Mouse (Mus musculus) liver, embryonic 14.5 days (tissue): ENCODE data around the gene Egfr. TPM values are rescaled to one million over a fixed set of nuclear protein-coding genes. Genes with fewer than 3 reads are reported as not detected.

Experiments
- ATAC-seq: fragments of 200-750 bp; cut with Nextera tagmentation; 2 replicates; pipeline ENCODE4 v1.8.0; 2017; ENCODE audit warnings: moderate number of reproducible peaks, mild to moderate bottlenecking, moderate library complexity; ENCODE audit not compliant: insufficient read depth
- DNase-seq, 3 experiments: peaks; one replicate each; pipeline ENCODE4 v3.0.0-alpha.2; 2012 to 2013; ENCODE audit warnings: low read depth in 3 of 3, low spot score in 3 of 3
- H3K27ac ChIP-seq: fragments of 300-500 bp; sonication (generic); 2 replicates; pipeline ENCODE4 v1.5.1; 2014; ENCODE audit warnings: moderate library complexity, mild to moderate bottlenecking, control low read depth, inconsistent platforms
- H3K27me3 ChIP-seq: fragments of 300-500 bp; sonication (generic); 2 replicates; pipeline ENCODE4 v1.6.1; 2014; ENCODE audit warnings: mild to moderate bottlenecking, low read length, moderate library complexity; ENCODE audit not compliant: control insufficient read depth, insufficient read depth
- H3K36me3 ChIP-seq: fragments of 300-500 bp; sonication (generic); replicated peaks from 2 replicates; pipeline ENCODE4 v1.6.1; 2014; ENCODE audit warnings: low read depth; ENCODE audit not compliant: control insufficient read depth, insufficient read depth
- H3K4me1 ChIP-seq, 2 experiments: fragments of 200-500 bp in 1 of 2; fragments of 300-500 bp in 1 of 2; sonication (generic) in 1 of 2; replicated peaks; 2 replicates each; pipeline ENCODE4 v1.6.1; 2012 to 2014; ENCODE audit warnings: antibody characterized with exemption in 1 of 2, inconsistent platforms in 1 of 2, low read length in 1 of 2; ENCODE audit not compliant: control insufficient read depth in 2 of 2, insufficient read depth in 2 of 2
- H3K4me2 ChIP-seq: fragments of 300-500 bp; sonication (generic); 2 replicates; pipeline ENCODE4 v1.6.1; 2014; ENCODE audit warnings: low read depth, mild to moderate bottlenecking, control low read depth, moderate library complexity
- H3K4me3 ChIP-seq, 2 experiments: fragments of 200-500 bp in 1 of 2; fragments of 300-500 bp in 1 of 2; sonication (generic) in 1 of 2; 2 replicates each; pipeline ENCODE4 v1.5.1; 2012 to 2014; ENCODE audit warnings: low read depth in 2 of 2, low read length in 2 of 2, mild to moderate bottlenecking in 2 of 2, control low read depth in 1 of 2, inconsistent platforms in 1 of 2, moderate library complexity in 1 of 2; ENCODE audit not compliant: insufficient read depth in 1 of 2
- H3K9ac ChIP-seq: fragments of 300-500 bp; sonication (generic); replicated peaks from 2 replicates; pipeline ENCODE4 v1.6.1; 2014; ENCODE audit warnings: mild to moderate bottlenecking, control low read depth, moderate library complexity
- H3K9me3 ChIP-seq: fragments of 300-500 bp; sonication (generic); 2 replicates; pipeline ENCODE4 v1.6.1; 2016; ENCODE audit warnings: low read length, mixed read lengths; ENCODE audit not compliant: control insufficient read depth
- CTCF ChIP-seq: IDR thresholded peaks from 2 replicates; pipeline ENCODE4 v1.5.1; 2016; ENCODE audit warnings: antibody characterized with exemption, low read depth, control low read depth
- EP300 ChIP-seq: IDR thresholded peaks from 2 replicates; pipeline ENCODE4 v1.6.1; 2016; ENCODE audit warnings: antibody characterized with exemption, low read depth
- WGBS: fragments of 180-500 bp; shearing (Covaris S2); extraction: QIAGEN DNeasy Blood & Tissue Kit; methylation state at CpG from one replicate; pipeline ENCODE4 v1.1.7; 2014; ENCODE audit not compliant: insufficient replicate concordance; 5-methylcytosine and 5-hydroxymethylcytosine counted together
- polyA plus RNA-seq, 2 experiments: library from polyadenylated mRNA; depleted of rRNA in 1 of 2; stranded (reverse) in 1 of 2; unstranded in 1 of 2; fragments of >200 nt; fragmentation: Nextera tagmentation in 1 of 2; extraction: Ambion mirVana in 1 of 2; gene quantifications; 2 replicates each; pipeline versions ENCODE4 v1.2.1 to v1.2.3; 2012 to 2014

Egfr gene
- polyA plus RNA-seq, 2 experiments = 0.46 to 0.53 TPM

- H3K4me3 ChIP-seq = no peak overlapping the region
- no peaks in the 10 kb centered on the region for H3K27me3 ChIP-seq
- no peak overlapping the region for H3K9ac ChIP-seq
- no peak for DNase-seq
- H3K27ac ChIP-seq = no peak overlapping the region
- no peak for TF ChIP-seq EP300
- TF ChIP-seq CTCF = no peak
- 77% methylated on average over 9 of the region's 9 CpGs for WGBS
- ATAC-seq = no peak
- no peaks in the 10 kb centered on the region for H3K9me3 ChIP-seq
- H3K36me3 ChIP-seq = no peaks in the 10 kb centered on the region
- H3K4me1 ChIP-seq = peaks cover 0 to 20% of the 10 kb centered on the region in 2 experiments; a peak in 2 of 4 replicates
- no peak overlapping the region for H3K4me2 ChIP-seq
These were observed 64.4 kb downstream of the Egfr start for GRCm38 (mm10) chr11:16816414-16816813.

GRCm38 (mm10) chr11:16817336-16818034, 65.5 kb downstream of the Egfr start:
- Histone ChIP-seq H3K27ac (no peak overlapping the region), H3K4me3 (no peak overlapping the region), H3K4me2 (no peak overlapping the region), H3K36me3 (no peaks in the 10 kb centered on the region), H3K4me1 (peaks cover 0 to 20% of the 10 kb centered on the region in 2 experiments; a peak in 2 of 4 replicates), H3K9ac (no peak overlapping the region), H3K27me3 (no peaks in the 10 kb centered on the region), H3K9me3 (no peaks in the 10 kb centered on the region)
- DNase-seq (no peak), ATAC-seq (peak; percentile 75)
- WGBS = 43% methylated on average over 6 of the region's 6 CpGs
- TF ChIP-seq CTCF (no peak), EP300 (no peak)

DNA sequence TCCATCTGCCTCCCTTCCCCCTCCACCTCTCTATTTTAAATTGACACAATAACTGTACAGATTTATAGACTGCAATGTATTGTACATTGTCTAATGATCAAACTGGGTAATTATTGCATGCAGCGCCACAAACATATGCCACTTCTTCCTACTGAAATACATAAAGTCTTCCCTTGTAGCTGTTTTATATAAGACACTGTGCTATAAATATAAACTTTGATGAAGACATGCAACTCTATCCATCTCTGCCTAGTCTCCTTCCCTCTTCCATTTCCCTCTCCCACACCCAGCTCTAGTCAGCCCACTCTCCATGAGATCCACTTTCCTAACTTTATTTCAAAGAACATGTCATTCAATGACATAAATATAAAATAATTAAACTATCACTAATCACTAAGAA, 67.4 kb downstream of the Egfr start:
- 78% methylated on average over 1 of the region's 1 CpGs for WGBS
- H3K4me2 ChIP-seq = no peak overlapping the region
- no peaks in the 10 kb centered on the region for H3K9me3 ChIP-seq
- H3K4me1 ChIP-seq = peaks cover 0 to 12% of the 10 kb centered on the region in 2 experiments; a peak in 2 of 4 replicates
- no peak overlapping the region for H3K9ac ChIP-seq
- ATAC-seq (no peak), DNase-seq (no peak)
- no peak overlapping the region for H3K4me3 ChIP-seq
- no peaks in the 10 kb centered on the region for H3K36me3 ChIP-seq
- no peak overlapping the region for H3K27ac ChIP-seq
- H3K27me3 ChIP-seq = no peaks in the 10 kb centered on the region
- TF ChIP-seq EP300 (no peak), CTCF (no peak)

GRCm38 (mm10) chr11:16820138-16820537, 68.1 kb downstream of the Egfr start:
- H3K9ac ChIP-seq = no peak overlapping the region
- H3K27me3 ChIP-seq = no peaks in the 10 kb centered on the region
- no peak overlapping the region for H3K4me2 ChIP-seq
- no peaks in the 10 kb centered on the region for H3K9me3 ChIP-seq
- 56% methylated on average over 6 of the region's 6 CpGs for WGBS
- no peak overlapping the region for H3K27ac ChIP-seq
- H3K4me3 ChIP-seq = no peak overlapping the region
- H3K36me3 ChIP-seq = no peaks in the 10 kb centered on the region
- ATAC-seq (no peak), DNase-seq (no peak)
- TF ChIP-seq EP300 (no peak), CTCF (no peak)
- peaks cover 0 to 12% of the 10 kb centered on the region in 2 experiments; a peak in 2 of 4 replicates for H3K4me1 ChIP-seq

DNA sequence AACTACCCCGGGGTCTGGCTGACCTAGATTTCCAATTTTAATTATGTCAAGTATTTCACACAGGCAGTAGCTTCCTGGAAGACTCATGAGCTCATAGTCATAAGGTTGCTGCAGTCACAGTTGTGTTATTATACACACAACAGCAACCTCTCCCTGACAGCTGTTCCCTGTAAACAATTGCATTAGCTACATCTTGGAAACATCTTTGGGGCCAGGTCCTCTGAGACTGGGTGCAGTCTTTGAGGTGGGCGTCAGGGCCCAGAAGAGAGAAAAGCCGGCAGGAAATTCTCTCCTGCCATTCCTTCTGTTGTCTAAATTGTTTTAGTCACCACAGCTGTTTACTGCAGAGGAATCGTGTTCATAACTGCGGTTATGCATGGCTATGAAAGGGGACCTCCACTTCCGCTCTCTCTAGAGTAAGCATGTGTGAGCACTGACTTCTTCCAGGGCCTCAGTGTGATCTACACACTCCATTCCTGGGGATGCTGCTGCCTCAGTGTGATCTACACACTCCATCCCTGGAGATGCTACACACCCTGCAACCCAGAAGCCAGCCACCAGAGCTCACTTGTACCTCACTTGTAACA, 69.8 kb downstream of the Egfr start:
- peaks cover 0 to 12% of the 10 kb centered on the region in 2 experiments; a peak in 2 of 4 replicates for H3K4me1 ChIP-seq
- no peaks in the 10 kb centered on the region for H3K9me3 ChIP-seq
- H3K4me2 ChIP-seq = no peak overlapping the region
- no peaks in the 10 kb centered on the region for H3K36me3 ChIP-seq
- H3K27ac ChIP-seq = no peak overlapping the region
- ATAC-seq (no peak), DNase-seq (no peak)
- no peak overlapping the region for H3K4me3 ChIP-seq
- WGBS = 59% methylated on average over 6 of the region's 6 CpGs
- H3K27me3 ChIP-seq = no peaks in the 10 kb centered on the region
- TF ChIP-seq EP300 (no peak), CTCF (no peak)
- H3K9ac ChIP-seq = no peak overlapping the region
